Mouse (Mus musculus): ENCODE results near the gene Vmn2r77. TPM values are rescaled to one million over a fixed set of nuclear protein-coding genes. Genes with fewer than 3 reads are reported as not detected.

Gene Vmn2r77
- polyA plus RNA-seq, 1 experiment from 2014 or later = not detected

Other genes starting within 250 kb of the Vmn2r77 start
- gene Olfr295, start 211.2 kb upstream of the Vmn2r77 start, polyA plus RNA-seq (2014; fragmentation: Nextera tagmentation; extraction: Ambion mirVana) = not detected in 2 replicates
- not detected in 2 replicates for gene Olfr294, start 178.4 kb upstream of the Vmn2r77 start, polyA plus RNA-seq (2014; fragmentation: Nextera tagmentation; extraction: Ambion mirVana)
- not detected in 2 replicates for gene Olfr293, start 146.0 kb upstream of the Vmn2r77 start, polyA plus RNA-seq (2014; fragmentation: Nextera tagmentation; extraction: Ambion mirVana)
- gene Olfr292, start 106.7 kb upstream of the Vmn2r77 start, polyA plus RNA-seq (2014; fragmentation: Nextera tagmentation; extraction: Ambion mirVana) = not detected in 2 replicates
- gene Folh1, start 19.1 kb upstream of the Vmn2r77 start, polyA plus RNA-seq (2014; fragmentation: Nextera tagmentation; extraction: Ambion mirVana) = not detected in 2 replicates
- not detected in 2 replicates for gene Vmn2r78, start 120.1 kb downstream of the Vmn2r77 start, polyA plus RNA-seq (2014; fragmentation: Nextera tagmentation; extraction: Ambion mirVana)
- gene Vmn2r79, start 201.1 kb downstream of the Vmn2r77 start, polyA plus RNA-seq (2014; fragmentation: Nextera tagmentation; extraction: Ambion mirVana) = not detected in 2 replicates

Data from intestine, embryonic 14.5 days (tissue).